Mouse (Mus musculus) Patski (cell line): ENCODE data around the gene Slc7a6os. TPM values are rescaled to one million over a fixed set of nuclear protein-coding genes. Genes with fewer than 3 reads are reported as not detected.

Source experiments
- ATAC-seq: fragments of 100-300 bp; one replicate; pipeline ENCODE4 v1.8.0; 2021
- CTCF ChIA-PET: fragments of 350-600 bp; sonication (Branson Sonifier 250); formaldehyde crosslinking; loops from one replicate; lab custom pipeline; 2022; ENCODE audit warnings: inconsistent platforms; lab: Charles Lee
- POLR2A ChIA-PET: fragments of 350-600 bp; sonication (Branson Sonifier 250); formaldehyde crosslinking; loops from one replicate; lab custom pipeline; 2022; ENCODE audit warnings: antibody characterized with exemption, inconsistent platforms; lab: Charles Lee
- DNase-seq: peaks from one replicate; pipeline ENCODE4 v3.0.0-alpha.2; 2011; ENCODE audit warnings: low read depth, low spot score
- H3K27me3 ChIP-seq: fragments of 371-371 bp; one replicate; pipeline ENCODE4 v1.5.1; 2021
- CTCF ChIP-seq: fragments of 100-300 bp; IDR thresholded peaks from one replicate; pipeline ENCODE4 v1.5.1; 2021
- in situ Hi-C: fragments of 300-500 bp; cut with MboI; formaldehyde crosslinking; loops from 3 replicates; pipeline ENCODE4 v1.11.1; 2018; ENCODE audit warnings: low pct_unique_long_range_greater_than_20kb, mixed read lengths
- polyA plus RNA-seq: library from polyadenylated mRNA; unstranded; gene quantifications from one replicate; pipeline ENCODE4 v1.2.3, GENCODE M21; 2021

The Slc7a6os gene
- polyA plus RNA-seq = 48.1 TPM

GRCm38 (mm10) chr8:106210821-106211345 is at the start of gene Slc7a6os, which contains the start of gene Prmt7:
Gene Slc7a6os (minus strand): TSS chr8:106210935.
Gene Prmt7 (plus strand): TSS chr8:106210936.
- in situ Hi-C loops = loop anchor here (5.0 kb wide), 1 partner anchor 191 kb away; no protein-coding TSS in a partner anchor
- POLR2A ChIA-PET = interaction anchor here (0.7 to 1.5 kb wide), 4 partner anchors 9 to 103 kb away, joined by 3 to 5 read pairs (median 4); no protein-coding TSS in a partner anchor
- H3K27me3 ChIP-seq = no peaks in the 10 kb centered on the region
- CTCF ChIA-PET = interaction anchor here (0.9 to 3.6 kb wide), 5 partner anchors 9 to 69 kb away, joined by 3 to 23 read pairs (median 4); no protein-coding TSS in a partner anchor
- no peak for TF ChIP-seq CTCF
- DNase-seq (peak; percentile 74), ATAC-seq (peak; percentile 96)

DNA sequence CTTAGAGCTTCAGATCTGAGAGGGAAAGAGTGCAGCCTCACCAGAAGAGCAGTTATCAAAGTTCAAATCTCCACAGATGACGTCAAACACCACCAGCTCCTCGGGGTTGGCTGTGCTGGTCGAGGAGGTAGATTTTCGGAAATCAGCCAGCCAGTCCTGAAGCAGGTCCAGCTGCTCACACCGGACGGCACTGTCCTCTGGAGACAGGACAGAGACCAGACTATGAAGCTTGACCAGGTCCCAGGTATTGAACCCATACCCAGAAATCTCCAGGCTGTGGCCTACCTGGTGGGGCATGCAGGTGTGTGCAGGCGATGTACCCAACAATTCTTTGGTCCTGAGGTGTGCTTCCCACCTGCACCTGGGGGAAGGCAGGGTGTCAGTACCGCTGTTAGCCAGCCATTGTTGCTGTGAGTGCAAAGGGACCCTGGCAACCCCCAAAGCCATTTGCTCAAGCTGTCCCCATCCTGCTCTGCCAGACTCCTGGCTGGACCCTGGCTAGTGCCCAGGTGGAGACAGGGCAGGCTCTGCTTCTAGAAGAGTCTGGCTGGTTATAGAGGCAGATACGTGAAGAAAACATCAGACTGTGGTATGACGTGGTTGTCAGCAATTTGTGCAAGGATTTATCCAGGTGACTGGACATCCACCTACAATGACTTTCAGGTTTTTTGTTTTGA is 49.0 kb upstream of the Slc7a6os start:
- in situ Hi-C loops = no loop called here
- H3K27me3 ChIP-seq = no peaks in the 10 kb centered on the region
- DNase-seq (no peak), ATAC-seq (no peak)
- ChIA-PET CTCF (interaction anchor here (0.8 kb wide), 1 partner anchor 12 kb away, joined by 3 read pairs; no protein-coding TSS in a partner anchor), POLR2A (no interaction called here)
- TF ChIP-seq CTCF = no peak

DNA sequence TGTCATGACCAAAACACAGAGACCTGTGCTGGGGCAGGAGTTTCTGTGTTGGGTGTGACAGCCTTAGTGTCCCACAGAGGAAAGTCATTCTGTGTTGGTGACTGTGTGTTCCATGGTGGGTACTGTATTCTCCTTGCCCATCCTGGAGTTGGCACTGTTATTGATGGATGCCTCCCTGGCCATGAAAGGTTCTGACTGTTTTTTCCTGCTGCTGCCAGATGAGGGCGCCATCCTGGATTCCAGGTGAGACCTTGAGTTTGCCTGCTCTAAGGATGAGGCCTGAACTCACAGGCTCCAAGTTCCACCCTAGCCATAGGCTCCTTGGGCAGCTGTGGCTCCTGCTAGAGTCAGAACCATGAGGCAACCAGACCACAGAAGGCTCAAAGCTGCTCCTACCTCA is 47.4 kb upstream of the Slc7a6os start:
- ChIA-PET CTCF (interaction anchor here (1.9 kb wide), 1 partner anchor 18 kb away, joined by 7 read pairs; no protein-coding TSS in a partner anchor), POLR2A (interaction anchor here (0.6 kb wide), 1 partner anchor 28 kb away, joined by 3 read pairs; no protein-coding TSS in a partner anchor)
- DNase-seq (no peak), ATAC-seq (no peak)
- no peak for TF ChIP-seq CTCF
- H3K27me3 ChIP-seq = no peaks in the 10 kb centered on the region
- in situ Hi-C loops = no loop called here

- CTCF ChIA-PET = no interaction called here
- in situ Hi-C loops = no loop called here
- TF ChIP-seq CTCF = no peak
- ATAC-seq (no peak), DNase-seq (no peak)
- POLR2A ChIA-PET = no interaction called here
- no peaks in the 10 kb centered on the region for H3K27me3 ChIP-seq
These were observed 39.5 kb upstream of the Slc7a6os start for GRCm38 (mm10) chr8:106250186-106250585.

DNA sequence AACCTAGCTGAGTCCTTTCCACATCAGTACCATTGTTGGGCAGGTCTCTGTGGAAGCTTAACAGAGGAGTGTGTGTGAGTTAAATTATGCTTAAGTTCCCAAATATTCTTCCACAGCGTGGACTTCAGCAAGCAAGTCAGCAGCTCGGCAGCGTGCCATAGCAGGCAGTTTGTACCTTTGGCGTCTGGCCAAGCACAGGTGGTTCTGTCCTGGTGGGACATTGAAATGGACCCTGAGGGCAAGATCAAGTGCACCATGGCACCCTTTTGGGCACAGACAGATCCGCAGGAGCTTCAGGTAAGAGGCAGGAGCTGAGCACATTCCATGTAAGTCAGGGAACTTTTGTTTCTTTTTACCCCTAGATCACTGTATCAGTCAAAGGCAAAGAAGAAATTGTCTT is 26.4 kb upstream of the Slc7a6os start:
- no peak for DNase-seq
- CTCF ChIA-PET = no interaction called here
- no peak for TF ChIP-seq CTCF
- in situ Hi-C loops = no loop called here
- POLR2A ChIA-PET = no interaction called here
- no peak for ATAC-seq
- H3K27me3 ChIP-seq = no peaks in the 10 kb centered on the region

DNA sequence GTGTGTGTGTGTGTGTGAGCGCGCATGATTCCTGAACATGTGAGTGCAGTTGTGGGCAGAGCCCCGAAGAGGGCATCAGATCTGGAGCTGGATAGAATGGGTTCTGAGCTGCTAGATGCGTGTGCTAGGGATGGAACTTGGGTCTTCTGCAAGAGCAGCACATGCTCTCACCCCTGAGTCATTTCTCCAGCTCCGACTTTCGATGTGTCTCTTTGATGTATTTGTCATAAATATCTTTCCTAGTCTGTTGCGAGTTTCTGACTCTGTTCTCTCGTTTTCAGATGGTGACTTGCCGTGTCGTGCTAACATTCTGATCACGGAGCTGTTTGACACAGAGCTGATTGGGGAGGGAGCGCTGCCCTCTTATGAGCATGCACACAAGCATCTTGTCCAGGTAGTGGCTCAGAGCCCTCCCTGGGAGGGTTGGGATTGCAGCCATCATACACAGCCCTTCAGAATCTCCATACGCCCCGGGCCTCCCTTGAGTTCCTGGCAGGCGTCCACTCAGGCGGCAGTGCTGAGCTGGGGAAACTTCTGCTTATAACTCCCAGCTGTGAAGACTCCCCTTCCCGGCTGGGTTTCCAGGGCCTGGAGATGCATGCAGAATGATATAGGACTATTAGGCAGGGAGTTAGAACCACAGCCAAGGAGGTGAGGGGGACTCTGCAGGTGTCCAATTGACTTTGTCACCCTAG is 24.0 kb upstream of the Slc7a6os start:
- no peak for TF ChIP-seq CTCF
- no peak for ATAC-seq
- in situ Hi-C loops = no loop called here
- no peak for DNase-seq
- no peaks in the 10 kb centered on the region for H3K27me3 ChIP-seq
- CTCF ChIA-PET = no interaction called here
- POLR2A ChIA-PET = no interaction called here

- H3K27me3 ChIP-seq = no peaks in the 10 kb centered on the region
- ATAC-seq (no peak), DNase-seq (no peak)
- no peak for TF ChIP-seq CTCF
- POLR2A ChIA-PET = no interaction called here
- in situ Hi-C loops = no loop called here
- CTCF ChIA-PET = interaction anchor here (0.9 to 1.0 kb wide), 2 partner anchors 66 to 91 kb away, joined by 3 read pairs; no protein-coding TSS in a partner anchor
These were observed 22.0 kb upstream of the Slc7a6os start for GRCm38 (mm10) chr8:106232751-106233150.

GRCm38 (mm10) chr8:106231536-106231935 is 20.8 kb upstream of the Slc7a6os start:
- TF ChIP-seq CTCF = no peak
- CTCF ChIA-PET = no interaction called here
- no peak for ATAC-seq
- H3K27me3 ChIP-seq = no peaks in the 10 kb centered on the region
- in situ Hi-C loops = no loop called here
- no peak for DNase-seq
- POLR2A ChIA-PET = no interaction called here

GRCm38 (mm10) chr8:106226589-106226988 is 15.9 kb upstream of the Slc7a6os start:
- no peaks in the 10 kb centered on the region for H3K27me3 ChIP-seq
- CTCF ChIA-PET = interaction anchor here (0.7 to 2.9 kb wide), 6 partner anchors 12 to 177 kb away, joined by 3 to 9 read pairs (median 4); partner anchors contain the start of genes Prmt7 and Slc7a6os
- peak; percentile 73 for TF ChIP-seq CTCF
- ATAC-seq = no peak
- in situ Hi-C loops = no loop called here
- no peak for DNase-seq
- POLR2A ChIA-PET = no interaction called here

GRCm38 (mm10) chr8:106219620-106220019 is 8.9 kb upstream of the Slc7a6os start:
- no peaks in the 10 kb centered on the region for H3K27me3 ChIP-seq
- no peak for TF ChIP-seq CTCF
- no peak for ATAC-seq

More at GRCm38 (mm10) chr8:106219620-106220019, 8.9 kb upstream of the Slc7a6os start:
- in situ Hi-C loops = no loop called here
- ChIA-PET CTCF (interaction anchor here (0.8 to 1.3 kb wide), 2 partner anchors 9 to 54 kb away, joined by 3 read pairs; partner anchors contain the start of genes Prmt7 and Slc7a6os), POLR2A (interaction anchor here (0.7 kb wide), 1 partner anchor 9 kb away, joined by 3 read pairs; no protein-coding TSS in a partner anchor)
- DNase-seq = no peak
